Mouse (Mus musculus): ENCODE data around the gene Tmcc2.

Tmcc2 gene

DNA sequence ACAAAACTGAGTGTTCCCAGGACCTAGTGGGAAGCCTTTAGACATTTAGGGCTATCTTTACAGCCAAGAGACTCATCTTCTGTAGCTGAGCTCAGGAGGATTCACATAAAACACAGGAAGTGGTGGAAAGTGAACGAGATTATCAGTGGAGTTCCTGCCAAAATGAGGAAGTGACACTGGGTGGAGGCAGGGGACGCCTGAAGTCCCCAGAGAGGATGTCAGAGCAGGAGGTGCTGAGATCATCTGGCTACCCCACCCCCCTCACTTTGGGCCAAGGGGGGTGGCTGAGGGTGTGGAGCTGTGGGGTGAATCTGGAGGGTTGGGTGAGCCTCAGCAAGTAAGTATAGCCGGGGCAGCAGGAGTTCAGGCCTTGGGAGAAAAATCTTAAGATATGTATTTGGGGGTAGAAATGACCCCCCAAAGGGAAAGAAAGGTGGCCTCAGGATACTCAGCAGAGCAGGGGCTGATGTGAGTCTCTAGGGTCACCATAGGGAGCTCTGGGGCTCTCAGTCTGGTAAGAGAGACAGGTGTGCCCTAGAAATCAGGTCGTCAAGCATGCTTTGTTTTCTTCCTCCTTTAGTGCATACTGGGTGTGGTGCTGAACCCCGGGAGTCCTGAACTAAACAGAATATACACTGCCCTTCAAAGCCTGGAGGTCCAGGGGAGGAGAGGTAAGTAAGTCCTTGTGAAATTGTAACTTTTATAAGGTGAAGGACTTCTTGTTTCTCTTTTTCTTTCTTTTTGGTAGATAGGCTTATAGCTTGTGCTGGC is 49.2 kb downstream of the Tmcc2 start:
- DNase-seq (ENCODE audit: low spot score in 2 of 2): no peak

DNA sequence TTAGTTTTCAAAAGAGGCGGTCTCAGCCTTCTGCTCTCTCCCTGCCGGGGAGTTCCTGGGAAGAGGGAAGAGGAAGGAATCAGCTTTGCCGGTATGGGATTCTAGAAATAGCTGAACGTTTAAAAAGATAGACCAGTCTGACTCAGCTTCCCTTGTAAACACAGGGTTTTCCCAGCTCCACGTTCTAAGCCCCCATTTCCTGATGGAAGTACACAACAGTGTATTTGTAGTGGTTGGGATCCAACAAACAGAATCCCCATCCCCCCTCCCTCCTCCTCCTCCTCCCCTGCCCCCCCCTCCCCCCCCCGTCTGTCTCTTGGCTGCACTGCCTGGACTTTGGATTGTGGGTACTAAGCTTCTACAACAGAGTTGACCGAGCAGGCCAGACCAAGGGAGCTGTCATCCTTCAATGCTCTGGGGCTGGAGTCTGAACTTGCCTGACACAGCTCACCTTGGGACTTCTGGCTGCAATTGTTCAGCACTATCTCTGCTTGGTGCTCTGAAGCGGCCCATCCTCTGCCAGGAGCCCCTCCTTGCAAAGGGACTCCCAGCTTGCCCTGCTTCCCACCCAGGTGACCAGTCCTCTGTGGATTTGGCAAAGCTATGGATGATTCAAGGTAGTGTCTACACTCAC is 52.9 kb downstream of the Tmcc2 start:
- DNase-seq (ENCODE audit: low spot score in 2 of 2): no peak

DNA sequence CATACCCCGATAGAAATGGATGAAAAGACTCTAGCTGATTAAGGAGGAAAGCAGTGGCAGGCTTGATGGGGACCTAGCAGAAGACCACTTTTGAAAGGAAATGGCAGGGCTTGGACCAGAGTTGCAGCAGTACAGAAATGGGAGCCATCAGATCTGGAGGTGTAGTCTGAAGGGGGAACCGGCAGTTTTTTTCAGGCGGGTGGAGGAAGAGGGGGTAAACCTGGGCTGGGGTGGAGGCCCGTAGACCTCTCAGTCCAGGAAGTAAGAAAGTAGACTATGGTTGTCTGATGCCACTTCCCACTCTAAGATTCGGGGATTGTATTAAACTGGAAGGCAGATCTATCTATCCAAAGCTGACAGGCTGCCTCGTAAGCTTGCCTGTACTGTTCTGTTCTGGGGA is 54.2 kb downstream of the Tmcc2 start:
- no peak for DNase-seq (ENCODE audit: low spot score in 2 of 2)

DNA sequence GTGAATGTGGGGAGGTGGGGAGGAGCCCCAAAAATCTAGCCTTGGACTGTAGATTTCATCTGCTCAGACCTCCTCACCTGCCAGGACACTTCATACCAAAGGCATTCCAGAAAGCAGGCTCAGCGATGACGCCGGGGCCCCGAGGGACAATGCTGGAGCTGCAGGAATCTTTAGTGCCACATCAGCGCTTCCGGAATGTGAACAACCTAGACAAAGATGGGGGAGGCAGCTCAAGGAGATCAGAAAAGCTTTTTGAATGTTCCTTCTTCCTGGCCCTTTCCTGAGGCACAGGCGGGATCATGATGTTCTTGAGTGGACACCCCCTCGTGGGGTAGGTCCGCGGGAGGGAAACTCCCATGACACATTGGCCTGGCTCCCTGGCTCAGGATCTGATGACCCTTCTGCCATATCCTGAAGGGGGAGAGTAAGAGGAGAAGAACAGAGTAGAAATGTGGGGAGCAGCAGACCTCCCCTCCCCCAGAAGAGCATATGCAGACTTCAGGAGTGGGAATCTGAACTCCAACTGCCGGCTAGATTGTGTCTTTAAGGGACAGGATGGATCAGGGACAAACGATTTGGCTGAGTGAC is 55.6 kb downstream of the Tmcc2 start:
- no peak for DNase-seq (ENCODE audit: low spot score in 2 of 2)

DNA sequence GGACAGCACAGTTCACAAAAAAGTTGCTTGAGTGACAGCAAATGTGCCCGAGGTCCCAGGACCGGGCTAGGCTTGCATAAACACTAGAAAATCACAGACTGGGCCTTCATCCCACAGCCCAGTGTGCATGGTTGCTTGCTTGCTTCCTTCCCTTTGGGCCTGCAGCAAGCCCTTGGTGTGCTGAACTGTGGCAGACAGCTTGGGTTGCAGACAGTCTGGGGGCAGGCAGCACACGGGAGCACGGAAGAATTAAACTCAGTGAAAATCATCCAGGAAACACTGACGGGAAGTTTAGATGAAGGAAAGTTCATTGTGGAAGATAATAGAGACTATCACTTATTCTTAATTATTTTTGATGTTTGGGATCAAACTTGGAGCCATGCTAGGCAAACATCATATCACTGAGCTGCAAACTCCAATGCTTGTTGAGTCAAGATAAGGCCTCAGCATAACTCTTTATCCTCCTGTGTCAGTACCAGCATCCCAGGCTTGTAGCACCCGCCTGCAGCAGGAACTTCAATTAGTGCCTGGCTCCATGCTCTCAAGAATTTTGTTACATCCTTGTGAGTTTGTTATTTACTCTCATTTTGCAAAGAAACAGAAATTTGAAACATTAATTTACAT is 56.8 kb downstream of the Tmcc2 start:
- no peak for DNase-seq (ENCODE audit: low spot score in 2 of 2)

DNA sequence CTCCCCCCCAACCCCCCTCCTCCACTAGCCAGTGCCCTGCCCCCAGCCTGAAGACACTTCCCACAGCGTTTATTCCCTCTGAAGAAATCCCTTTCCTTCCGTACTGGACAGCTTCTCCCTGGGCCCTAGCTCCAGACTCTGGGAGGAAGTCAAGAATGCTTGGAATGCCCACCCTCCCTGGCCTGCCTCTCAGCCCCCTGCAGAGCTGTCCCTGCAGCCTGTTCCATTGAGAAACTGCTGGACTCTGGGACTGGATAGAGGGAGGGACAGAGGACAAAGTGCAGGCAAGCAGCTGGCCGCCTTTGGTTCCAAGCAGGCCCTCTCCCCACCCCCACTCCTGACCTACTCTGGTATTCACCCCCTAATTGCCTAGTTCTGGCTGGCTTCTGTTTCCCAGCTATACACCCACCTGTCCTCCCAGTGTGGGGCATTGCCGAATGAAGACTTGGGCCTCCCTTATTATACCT is 57.4 kb downstream of the Tmcc2 start:
- DNase-seq (ENCODE audit: low spot score in 2 of 2): no peak

GRCm38 (mm10) chr1:132333201-132333600 is 57.9 kb downstream of the Tmcc2 start:
- no peak for DNase-seq (ENCODE audit: low spot score in 2 of 2)

DNA sequence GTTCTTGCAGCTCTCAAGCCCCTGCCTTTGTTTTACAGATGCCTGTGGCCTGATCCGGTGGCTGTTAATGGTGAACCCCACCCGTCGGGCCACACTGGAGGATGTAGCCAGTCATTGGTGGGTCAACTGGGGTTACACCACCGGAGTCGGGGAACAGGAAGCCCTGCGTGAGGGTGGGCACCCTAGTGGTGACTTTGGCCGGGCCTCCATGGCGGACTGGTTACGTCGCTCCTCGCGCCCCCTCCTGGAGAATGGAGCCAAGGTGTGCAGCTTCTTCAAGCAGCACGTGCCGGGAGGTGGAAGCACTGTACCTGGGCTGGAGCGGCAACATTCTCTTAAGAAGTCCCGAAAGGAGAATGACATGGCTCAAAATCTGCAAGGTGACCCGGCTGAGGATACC is 59.8 kb downstream of the Tmcc2 start:
- DNase-seq (ENCODE audit: low spot score in 2 of 2): no peak

- no peak for DNase-seq (ENCODE audit: low spot score in 2 of 2)
These were observed 60.7 kb downstream of the Tmcc2 start for GRCm38 (mm10) chr1:132330397-132330796.

- DNase-seq (ENCODE audit: low spot score in 2 of 2): no peak
These were observed 61.4 kb downstream of the Tmcc2 start for GRCm38 (mm10) chr1:132329656-132330055.

GRCm38 (mm10) chr1:132328565-132328964 is 62.5 kb downstream of the Tmcc2 start:
- DNase-seq (ENCODE audit: low spot score in 2 of 2): no peak

DNA sequence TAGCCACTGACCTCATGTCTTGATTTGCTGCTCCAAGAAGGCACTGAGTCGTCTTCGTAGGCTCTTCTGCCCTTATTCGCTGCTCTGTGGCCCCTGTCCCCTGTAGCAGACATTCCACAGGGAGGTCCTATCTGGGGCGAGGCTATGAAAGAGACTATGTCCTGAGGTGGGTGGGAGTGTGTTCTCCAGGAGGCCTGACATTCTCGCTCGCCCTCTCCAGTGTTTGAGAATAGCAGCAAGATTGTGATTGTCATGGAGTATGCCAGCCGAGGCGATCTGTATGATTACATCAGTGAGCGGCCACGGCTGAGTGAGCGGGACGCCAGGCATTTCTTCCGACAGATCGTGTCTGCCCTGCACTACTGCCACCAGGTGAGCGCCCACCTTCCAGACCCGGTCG is 63.6 kb downstream of the Tmcc2 start:
- DNase-seq (ENCODE audit: low spot score in 2 of 2): no peak

- no peak for DNase-seq (ENCODE audit: low spot score in 2 of 2)
These were observed 64.3 kb downstream of the Tmcc2 start for GRCm38 (mm10) chr1:132326777-132327176.

- DNase-seq (ENCODE audit: low spot score in 2 of 2): no peak
These were observed 68.2 kb downstream of the Tmcc2 start for GRCm38 (mm10) chr1:132322711-132323542.

GRCm38 (mm10) chr1:132321821-132322580 is 69.1 kb downstream of the Tmcc2 start:
- DNase-seq (ENCODE audit: low spot score in 2 of 2): no peak

DNA sequence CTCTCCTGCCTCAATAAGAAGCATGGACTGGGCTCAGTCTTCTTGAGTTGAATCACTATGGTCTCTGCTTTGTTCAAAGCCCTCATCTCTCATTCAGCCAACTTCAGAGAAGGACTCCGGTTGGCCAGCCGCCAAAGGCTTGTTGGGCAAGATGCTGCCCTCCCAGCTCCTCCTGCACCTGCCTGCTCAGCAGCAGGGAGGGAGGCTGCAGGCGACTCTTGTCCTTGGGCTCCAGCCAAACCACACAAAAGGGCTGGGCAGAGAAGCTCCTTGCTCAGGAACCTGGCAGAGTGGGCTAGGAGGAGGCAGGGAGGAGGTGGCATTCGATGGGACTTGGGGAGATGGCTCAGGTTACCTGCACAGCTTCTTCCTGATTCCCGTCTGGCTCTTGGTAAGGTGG is 71.8 kb downstream of the Tmcc2 start:
- no peak for DNase-seq (ENCODE audit: low spot score in 2 of 2)

- no peak for DNase-seq (ENCODE audit: low spot score in 2 of 2)
These were observed 72.9 kb downstream of the Tmcc2 start for GRCm38 (mm10) chr1:132317894-132318863.

GRCm38 (mm10) chr1:132317413-132317812 is 73.7 kb downstream of the Tmcc2 start:
- DNase-seq (ENCODE audit: low spot score in 2 of 2): no peak

DNA sequence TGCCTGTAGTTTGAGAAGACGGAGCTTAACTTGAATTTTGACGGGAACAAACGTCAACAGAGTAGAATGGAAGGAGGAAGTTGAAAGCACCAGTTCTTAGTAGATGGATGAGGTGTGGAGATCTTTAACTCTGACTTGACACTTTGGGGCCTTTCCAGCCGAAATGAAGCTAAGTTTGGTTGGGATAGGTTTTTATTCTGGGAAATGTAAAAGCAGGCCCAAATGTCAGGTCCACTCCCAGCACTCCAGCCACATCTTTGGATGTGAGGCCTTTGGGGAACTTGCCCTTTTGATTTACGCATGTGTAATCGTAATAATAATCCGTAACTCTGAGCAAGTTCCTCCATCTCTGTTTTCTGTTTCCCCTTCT is 74.5 kb downstream of the Tmcc2 start:
- DNase-seq (ENCODE audit: low spot score in 2 of 2): no peak

All from frontal cortex, postnatal 14 days (tissue).